Mouse (Mus musculus) natural killer cell, adult 2 months (primary cell): ENCODE results near the gene Elobl.

Source experiments
- DNase-seq, 2 experiments: peaks; one replicate each; pipeline ENCODE4 v3.0.0; 2022; ENCODE audit warnings: low spot score in 2 of 2

Elobl gene

GRCm38 (mm10) chr11:88937886-88938285, 28.8 kb downstream of the Elobl start:
- DNase-seq = no peak

DNA sequence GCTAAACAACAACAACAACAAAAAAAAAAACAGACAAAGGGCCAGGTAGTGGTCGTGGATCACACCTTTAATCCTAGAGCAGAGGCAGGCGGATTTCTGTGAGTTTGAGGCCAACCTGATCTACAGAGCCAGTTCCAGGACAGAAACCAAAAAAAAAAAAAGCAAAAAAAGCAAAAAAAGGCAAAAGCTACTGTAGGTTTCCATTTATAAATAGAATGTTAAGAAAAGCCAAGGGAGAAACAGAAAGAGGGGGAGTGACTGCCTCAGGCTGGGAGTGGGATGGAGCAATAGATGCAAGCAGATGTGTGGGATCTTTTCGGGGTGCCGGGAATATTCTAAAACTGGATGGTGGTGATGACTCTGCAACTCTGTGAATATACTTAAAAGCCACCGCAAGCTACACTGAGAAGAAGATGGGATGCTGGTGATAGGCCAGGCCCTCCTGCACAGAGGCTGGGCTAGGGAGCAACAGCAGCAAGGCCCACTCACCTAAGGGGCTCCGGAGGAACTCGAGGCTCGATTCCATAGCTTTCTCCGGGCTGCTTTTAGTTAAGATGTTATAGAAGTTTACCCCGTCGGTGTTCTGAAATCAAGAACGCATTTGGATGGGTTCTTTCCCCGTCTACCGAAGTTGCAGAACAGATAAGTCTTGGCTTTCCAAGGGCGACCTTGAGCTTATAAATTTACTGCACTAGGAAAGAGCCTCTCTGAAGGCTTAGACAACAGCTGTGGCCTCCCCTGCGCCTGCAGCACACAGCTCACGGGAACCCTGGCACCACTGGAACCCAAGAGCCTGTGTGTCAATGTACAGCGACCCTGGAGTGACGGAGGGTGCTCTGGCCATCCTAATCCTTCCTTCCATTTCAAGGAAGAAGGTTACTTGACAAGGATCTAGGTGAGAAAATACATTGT, 32.4 kb downstream of the Elobl start:
- DNase-seq = no peak

DNA sequence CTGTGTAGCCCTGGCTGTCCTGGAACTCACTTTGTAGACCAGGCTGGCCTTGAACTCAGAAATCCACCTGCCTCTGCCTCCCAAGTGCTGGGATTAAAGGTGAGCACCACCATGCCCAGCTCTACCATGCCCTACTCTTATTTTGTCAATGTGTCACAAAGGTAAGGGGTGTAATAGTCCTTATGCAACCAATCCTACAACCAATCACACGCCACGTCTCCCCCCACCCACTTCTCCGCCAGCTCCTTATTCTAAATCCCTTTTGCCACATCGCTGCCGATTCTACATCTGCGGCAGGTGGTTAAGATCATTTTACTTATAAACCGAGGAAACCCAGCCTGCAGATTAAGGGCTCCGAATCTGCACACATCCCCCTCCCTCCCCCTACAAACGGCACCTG, 33.7 kb downstream of the Elobl start:
- no peak for DNase-seq

DNA sequence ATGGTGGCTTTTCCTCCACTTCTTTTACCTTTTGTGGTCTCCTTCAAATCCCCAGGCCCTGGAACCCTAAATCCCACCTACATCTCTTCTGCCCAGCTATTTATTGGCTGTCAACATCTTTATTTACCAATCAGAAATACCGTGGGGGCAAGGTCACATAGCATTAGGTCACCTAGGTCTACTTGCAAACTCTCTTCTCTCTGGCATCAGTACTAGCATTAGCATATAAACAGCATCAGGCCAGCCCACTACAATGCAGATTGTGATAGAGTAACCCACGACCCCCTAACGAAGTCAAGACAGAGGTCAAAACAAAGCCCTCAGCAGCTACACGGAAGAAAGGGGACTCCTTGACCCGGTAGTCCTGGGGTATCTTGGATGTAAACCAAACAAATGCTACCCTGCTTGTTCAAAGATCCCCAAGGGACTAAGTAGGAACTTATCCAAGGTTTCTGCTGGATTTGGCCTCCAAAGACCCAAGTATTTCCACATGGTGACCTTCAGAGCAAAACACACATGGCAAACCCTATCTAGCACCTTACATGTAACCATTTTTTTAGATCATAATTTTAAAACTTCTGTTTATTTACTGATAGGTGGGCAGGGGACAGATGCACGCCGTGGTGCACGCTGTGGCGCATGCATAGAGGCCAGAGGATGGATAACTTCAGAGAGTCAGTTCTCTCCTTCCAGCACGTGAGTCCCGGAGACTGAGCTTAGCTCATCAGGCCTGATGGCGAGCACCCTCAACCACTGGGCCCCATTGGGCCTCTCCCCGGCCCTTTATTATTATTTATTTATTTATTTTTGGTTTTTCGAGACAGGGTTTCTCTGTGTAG, 34.8 kb downstream of the Elobl start:
- DNase-seq = no peak

DNA sequence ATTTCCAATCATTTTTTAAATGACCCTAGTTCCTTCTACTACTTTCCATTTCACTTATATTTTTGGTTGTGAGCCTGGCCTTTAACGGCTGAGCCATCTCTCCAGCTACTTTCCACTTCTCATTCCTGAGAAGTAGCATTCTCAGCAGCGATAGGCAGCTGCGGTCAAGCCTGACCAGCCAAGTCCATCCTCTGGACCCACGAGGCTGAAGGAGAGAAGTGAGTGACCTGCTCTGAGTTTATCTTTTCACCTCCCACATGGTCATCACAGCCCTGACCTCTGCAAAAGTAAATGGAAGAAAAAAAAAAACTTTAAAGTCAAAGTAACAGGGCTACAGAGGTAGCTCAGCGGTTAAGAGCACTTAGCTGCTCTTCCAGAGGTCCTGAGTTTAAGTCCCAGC, 40.2 kb downstream of the Elobl start:
- no peak for DNase-seq
